Mouse (Mus musculus) brown adipose tissue, adult 24 weeks (tissue): ENCODE data around the gene Arfgap2. TPM values are rescaled to one million over a fixed set of nuclear protein-coding genes. Genes with fewer than 3 reads are reported as not detected.

Experiments
- H3K27ac ChIP-seq: fragments of 200-500 bp; replicated peaks from 2 replicates; pipeline ENCODE4 v1.5.1; 2012; ENCODE audit warnings: low read depth, mild to moderate bottlenecking, low read length
- H3K4me1 ChIP-seq: fragments of 200-500 bp; 2 replicates; pipeline ENCODE4 v1.6.1; 2012; ENCODE audit warnings: low read length, mixed read lengths; ENCODE audit not compliant: control insufficient read depth, insufficient read depth, insufficient read length
- H3K4me3 ChIP-seq: fragments of 200-500 bp; 2 replicates; pipeline ENCODE4 v1.5.1; 2012; ENCODE audit warnings: low read depth, mild to moderate bottlenecking, low read length, moderate library complexity; ENCODE audit not compliant: insufficient read depth
- polyA plus RNA-seq: library from polyadenylated mRNA; stranded (reverse); fragments of >200 nt; gene quantifications from 2 replicates; pipeline ENCODE4 v1.2.4, GENCODE M21; 2012; ENCODE audit not compliant: missing spikeins, insufficient read depth, insufficient read length

The Arfgap2 gene
- polyA plus RNA-seq, 1 experiment = 35.6 TPM

DNA sequence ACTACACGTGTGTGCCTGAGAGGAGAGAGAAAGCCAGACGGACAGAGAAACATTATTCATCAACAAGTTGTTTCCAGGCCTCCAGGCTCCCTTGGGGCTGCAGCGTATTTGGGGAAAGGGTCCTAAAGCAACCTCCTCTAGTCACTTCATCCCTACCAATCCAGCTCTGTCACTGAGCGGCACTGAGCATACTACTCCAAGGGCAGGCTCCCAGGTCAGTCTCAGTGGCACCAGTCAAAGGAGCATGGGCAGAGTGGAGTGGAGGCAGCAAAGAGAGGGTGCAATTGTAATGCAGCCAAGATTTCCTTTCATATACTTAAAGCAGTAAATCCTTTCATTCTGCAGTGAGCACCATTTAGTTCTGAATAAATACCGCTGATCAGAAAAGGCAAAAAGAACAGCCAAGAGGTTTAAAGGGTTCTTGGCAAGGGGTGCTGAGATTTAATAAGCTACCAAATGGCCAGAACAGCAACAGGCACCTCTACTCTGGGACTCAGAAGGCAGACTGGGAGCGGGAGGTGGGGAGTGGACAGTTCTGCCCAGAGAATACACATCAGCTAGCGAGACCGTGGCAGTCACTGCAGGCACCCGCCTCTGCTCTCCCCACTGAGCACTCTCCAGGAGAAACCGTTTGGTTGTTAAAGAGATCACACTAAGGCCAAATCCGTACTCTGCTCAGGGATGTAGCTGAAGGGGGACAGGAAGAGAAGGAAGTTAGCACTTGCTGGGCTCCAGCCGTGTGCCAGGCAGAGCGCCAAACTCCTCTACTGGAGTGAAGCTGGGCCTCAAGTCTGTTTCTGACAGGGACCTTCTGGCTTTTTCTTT lies 19.8 kb downstream of the Arfgap2 start:
- Histone ChIP-seq H3K4me3 (no peak overlapping the region), H3K27ac (no peak overlapping the region), H3K4me1 (0 out of 2 replicates have a peak, but pooled peaks cover 3% of the 10 kb centered on the region)

DNA sequence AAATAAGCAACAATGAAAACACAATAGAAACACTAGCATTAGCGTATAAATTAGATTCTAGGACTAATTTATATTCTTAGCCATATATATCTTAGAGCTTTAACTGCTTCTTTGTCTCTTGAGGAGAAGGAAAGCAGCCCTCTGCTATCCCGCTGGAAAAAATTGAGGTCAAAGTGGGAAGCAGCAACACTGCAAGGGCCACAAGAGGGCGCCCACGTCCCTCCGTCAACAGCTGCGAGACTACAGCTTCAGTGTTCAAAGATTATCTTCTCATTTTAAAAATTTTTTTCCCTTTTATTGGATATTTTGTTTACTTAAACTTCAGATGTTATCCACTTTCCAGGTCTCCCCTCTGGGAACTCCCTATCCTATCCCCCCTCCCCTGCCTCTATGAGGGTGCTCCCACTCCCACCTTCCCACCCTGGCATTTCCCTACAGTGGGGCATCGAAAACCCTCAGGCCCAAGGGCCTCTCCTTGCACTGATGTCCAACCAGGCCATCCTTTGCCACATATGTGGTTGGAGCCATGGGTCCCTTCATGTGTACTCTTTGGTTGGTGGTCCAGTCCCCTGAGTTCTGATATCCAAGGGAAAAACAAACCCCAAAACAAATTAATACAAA lies 21.2 kb downstream of the Arfgap2 start:
- peaks cover 3% of the 10 kb centered on the region; the same call in 1 of the 2 replicates for H3K4me1 ChIP-seq
- no peak overlapping the region for H3K4me3 ChIP-seq
- no peak overlapping the region for H3K27ac ChIP-seq

DNA sequence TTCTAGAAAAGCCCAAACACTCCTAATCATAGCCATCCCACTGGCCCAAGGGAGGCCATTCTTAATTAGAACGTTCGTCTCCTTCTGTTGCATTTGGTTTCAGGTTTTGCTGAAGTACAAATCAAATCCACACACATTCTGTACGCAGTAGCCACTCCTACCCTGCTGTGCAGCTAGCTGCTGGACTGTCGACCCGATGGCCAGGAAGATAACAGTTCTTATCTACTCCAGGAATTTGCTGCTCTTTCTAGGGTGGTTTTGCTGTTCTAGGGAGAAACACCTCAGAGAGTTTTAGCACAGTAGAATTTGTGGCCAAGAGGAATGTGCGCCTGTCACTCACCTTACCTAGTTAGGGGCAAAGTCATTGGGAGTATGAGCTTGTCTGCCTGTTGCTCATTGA lies 22.8 kb downstream of the Arfgap2 start:
- H3K27ac ChIP-seq = no peak overlapping the region
- peaks cover 3% of the 10 kb centered on the region; the same call in 1 of the 2 replicates for H3K4me1 ChIP-seq
- no peak overlapping the region for H3K4me3 ChIP-seq

DNA sequence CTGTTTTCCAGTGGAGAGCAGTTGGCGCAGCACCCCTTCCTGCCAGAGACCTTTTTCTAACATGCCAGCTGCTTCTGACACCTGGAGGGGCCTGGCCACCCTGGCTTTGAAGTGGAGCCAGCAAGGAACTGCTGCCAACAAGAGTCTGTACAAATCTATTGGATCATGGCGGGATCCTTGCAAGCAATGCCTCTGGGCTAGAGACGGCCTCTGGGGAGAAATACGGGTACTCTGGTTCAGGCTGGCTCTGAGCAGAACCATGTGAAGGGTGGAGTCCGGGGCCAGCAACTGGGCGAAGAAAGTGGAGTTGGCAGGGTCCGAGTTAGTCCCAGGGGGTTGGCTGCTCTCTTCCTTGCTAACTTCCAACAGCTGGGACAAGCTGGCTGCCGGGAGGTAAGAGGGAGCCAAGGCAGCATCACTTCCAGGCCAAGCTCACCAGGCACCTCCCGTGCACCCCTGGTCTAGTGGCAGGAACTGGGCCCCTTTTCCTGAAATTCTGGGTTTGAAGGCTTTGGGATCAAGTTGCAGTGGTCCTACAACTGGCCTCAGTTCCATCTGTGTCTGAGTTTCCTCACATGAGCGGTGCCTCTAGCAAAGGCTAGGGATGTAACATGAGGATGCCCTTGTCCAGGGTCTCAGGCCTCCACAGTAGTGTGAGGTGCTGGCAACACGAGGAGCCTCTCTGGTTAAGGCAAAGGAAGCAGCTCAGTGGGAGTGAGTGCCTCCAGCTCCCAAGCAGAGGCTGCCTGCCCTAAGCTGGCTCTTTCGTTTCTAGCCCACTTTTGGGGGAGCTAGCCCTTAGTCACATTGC lies 26.6 kb downstream of the Arfgap2 start:
- Histone ChIP-seq H3K27ac (no peak overlapping the region), H3K4me1 (no peaks in the 10 kb centered on the region; the same call in 1 of the 2 replicates), H3K4me3 (no peak overlapping the region)

DNA sequence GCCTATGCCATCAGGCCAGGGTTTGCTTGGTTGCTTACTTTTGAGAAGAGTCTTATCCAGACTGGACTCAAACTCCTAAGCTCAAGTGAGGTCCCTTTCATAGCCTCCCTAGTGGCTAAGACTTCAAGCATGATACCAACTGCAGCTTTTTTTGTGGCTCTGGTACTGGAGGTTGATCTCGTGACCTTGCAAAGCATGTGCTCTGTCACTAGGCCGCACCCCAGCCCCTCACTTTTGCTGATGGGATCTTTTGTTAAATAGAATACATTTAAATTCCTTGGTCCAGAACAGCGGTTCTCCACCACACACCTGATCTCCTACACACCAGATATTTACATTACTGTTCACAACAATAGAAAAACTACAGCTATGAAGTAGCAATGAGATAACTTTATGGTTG lies 29.5 kb downstream of the Arfgap2 start:
- no peak overlapping the region for H3K27ac ChIP-seq
- no peak overlapping the region for H3K4me3 ChIP-seq
- H3K4me1 ChIP-seq = no peaks in the 10 kb centered on the region; the same call in 1 of the 2 replicates

DNA sequence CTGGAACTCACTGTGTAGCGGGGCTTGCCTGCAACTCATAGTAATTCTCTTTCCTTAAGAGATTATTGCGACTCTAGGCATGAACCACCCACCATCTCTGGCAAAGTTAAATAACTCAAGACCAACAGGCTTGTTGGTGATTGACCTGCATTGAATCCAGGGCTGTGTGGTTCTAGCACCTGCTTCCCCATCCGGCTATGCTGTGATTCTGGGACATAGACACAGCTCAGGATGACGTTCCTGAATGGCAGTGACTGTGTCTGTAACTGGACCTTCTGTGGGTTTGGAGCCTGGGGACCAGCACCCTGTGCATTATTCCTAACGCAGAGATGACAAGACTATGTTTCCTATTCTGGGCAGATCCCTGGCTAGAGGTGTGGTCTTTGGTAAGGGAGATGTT lies 31.1 kb downstream of the Arfgap2 start:
- H3K4me3 ChIP-seq = no peak overlapping the region
- no peaks in the 10 kb centered on the region; the same call in 1 of the 2 replicates for H3K4me1 ChIP-seq
- no peak overlapping the region for H3K27ac ChIP-seq

DNA sequence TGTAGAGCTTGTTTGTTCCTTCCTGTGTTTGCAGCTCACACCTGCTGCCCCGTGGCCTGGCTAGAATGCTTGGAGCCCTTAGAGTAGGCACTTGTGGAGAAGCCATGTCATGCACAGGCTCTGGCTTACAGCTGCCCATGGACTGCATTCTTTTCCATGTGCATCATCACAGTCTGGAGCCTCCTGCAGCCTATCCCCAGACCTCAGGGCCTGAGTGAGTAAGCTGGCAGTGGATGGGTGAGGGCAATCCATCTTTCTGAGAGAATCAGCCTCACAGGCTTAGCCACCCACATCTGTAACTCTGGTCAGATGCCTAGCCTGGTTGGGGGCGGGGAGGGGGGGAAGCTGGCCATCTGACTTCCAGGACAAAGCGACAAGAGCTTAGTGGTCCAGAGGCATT lies 34.4 kb downstream of the Arfgap2 start:
- Histone ChIP-seq H3K4me1 (no peaks in the 10 kb centered on the region), H3K27ac (no peak overlapping the region), H3K4me3 (no peak overlapping the region)

DNA sequence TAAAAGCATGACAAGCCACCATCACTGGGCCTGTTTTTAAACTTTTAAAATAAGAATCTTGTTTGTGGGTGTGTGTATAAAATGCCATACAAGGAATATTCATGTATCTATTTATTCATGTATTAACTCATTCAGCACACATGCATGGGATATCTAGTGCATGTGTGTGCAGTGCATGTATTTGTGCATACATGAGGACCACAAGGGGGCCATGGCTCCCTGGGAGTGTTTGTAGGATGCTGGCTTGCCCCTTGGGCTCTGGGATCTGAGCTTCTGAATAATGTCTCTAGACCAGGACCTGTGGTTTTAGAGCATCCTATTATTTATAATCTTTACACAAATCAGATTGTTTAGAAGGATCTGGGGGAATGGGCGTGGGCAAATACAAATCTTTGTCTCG lies 36.0 kb downstream of the Arfgap2 start:
- H3K4me1 ChIP-seq = no peaks in the 10 kb centered on the region
- H3K27ac ChIP-seq = no peak overlapping the region
- no peak overlapping the region for H3K4me3 ChIP-seq

DNA sequence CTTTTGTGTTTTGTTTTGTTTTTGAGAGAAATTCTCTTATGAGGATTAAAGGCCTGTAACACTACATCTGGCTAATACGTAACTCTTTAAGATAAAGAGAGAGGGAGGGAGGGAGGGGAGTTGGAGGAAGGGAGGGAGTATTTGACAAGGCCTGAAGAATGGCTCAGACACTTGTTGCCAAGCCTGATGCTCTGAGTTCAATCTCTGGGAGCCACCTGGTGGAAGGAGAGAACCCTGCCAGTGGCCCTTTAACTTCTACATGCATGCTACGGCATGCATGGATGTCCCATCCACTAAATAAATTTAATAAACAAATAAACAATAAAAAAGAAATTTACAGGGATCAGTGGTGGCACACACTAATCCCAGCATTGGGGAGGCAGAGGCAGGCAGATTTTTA lies 37.1 kb downstream of the Arfgap2 start:
- Histone ChIP-seq H3K4me3 (no peak overlapping the region), H3K27ac (no peak overlapping the region), H3K4me1 (no peaks in the 10 kb centered on the region)

DNA sequence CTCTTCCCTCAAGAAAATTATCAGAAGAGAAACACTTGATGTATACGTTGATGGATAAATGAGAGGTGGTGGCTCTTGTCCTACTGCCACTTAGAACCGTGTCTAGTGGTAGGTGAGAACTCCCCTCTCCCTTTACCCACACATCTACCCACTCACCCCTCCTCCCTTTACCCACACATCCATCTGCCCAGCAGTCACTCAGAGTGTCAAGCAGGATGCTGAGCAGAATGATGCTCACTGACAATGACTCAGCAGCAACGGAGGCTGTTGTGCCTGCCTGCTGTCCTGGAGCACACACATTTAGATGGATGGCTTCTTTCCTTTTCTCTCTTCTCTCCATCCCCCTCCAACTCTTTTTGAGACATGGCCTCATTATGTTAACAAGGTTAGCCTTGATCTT lies 38.1 kb downstream of the Arfgap2 start:
- Histone ChIP-seq H3K4me1 (no peaks in the 10 kb centered on the region), H3K27ac (no peak overlapping the region)

DNA sequence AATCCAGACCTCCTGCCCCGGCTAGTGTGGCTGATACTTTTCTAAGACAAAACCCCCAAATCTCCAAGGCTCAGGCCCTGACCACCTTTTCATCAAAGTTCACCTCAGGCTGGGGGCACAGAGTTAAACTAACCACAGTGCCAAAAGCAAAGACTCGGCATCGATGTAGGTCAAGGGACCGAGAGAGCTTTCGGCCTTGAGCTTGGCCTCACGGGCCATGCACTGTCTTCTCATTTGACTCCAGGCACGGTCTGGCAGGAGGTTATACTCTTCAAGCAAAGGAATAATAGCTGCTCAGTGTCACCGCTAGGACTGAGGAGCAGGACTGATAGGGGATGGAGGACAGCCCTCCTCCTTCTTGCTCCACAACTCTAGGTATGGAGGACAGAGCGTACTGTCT lies 41.2 kb downstream of the Arfgap2 start:
- no peaks in the 10 kb centered on the region for H3K4me1 ChIP-seq

More for the DNA sequence above, 38.1 kb downstream of the Arfgap2 start:
- no peak overlapping the region for H3K4me3 ChIP-seq

DNA sequence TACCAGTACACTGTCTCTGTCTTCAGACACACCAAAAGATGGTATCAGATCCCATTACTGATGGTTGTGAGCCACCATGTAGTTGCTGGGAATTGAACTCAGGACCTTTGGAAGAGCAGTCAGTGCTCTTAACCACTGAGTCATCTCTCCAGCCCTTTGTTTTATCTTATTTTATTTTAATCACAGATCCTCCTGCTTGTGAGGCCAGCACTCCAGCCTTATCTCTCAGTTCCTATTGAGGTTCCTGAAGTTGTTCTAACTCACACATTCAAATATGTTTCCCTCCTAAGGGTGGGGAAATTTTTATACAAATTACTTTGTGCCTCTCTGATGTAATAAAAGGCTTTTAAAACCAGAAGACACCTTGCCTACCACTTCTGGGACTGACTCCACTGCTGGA lies 41.8 kb downstream of the Arfgap2 start:
- no peak overlapping the region for H3K27ac ChIP-seq
- H3K4me3 ChIP-seq = no peak overlapping the region
- H3K4me1 ChIP-seq = no peaks in the 10 kb centered on the region

More for the DNA sequence above, 41.2 kb downstream of the Arfgap2 start:
- Histone ChIP-seq H3K4me3 (no peak overlapping the region), H3K27ac (no peak overlapping the region)

DNA sequence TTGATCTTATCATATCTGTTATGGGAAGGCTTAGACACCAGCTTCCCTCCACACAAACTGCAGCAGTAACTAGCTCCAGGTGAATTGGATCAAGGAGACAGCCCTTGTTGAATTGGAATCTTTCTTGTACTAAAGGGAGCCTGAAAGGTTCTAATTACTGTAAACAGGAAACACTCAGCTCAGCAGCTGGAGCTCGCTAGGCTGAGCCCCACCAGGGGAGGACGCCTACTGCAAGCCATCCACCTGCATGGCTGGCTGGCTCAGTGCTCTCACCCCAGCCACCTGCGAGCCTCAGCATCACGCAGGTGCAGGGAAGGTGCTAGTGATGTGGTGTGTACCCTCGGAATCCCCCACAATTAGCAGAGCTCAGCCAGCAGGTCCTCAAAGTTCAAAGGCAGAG lies 43.9 kb downstream of the Arfgap2 start:
- Histone ChIP-seq H3K4me1 (no peaks in the 10 kb centered on the region), H3K4me3 (no peak overlapping the region)

DNA sequence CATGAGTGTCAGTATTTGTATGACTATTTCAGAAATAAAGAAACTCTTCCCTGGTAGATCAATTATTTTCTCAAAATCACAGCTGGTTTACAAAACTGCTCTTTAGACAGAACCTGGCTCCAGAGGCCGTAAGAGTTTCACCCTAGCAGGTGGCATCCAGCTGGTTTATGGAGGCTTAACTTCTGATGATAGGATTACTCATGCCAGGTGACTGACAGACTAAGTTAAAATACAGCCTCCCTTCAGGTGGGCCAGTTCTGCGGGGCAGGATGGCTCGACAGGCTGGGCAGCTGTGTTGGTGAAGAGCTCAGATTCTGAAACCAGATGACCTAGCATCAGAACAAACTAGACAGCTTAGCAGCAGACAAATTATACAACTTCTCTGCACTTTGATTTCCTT lies 44.8 kb downstream of the Arfgap2 start:
- no peaks in the 10 kb centered on the region for H3K4me1 ChIP-seq
- H3K4me3 ChIP-seq = no peak overlapping the region
- H3K27ac ChIP-seq = no peak overlapping the region

More for the DNA sequence above, 43.9 kb downstream of the Arfgap2 start:
- H3K27ac ChIP-seq = no peak overlapping the region

DNA sequence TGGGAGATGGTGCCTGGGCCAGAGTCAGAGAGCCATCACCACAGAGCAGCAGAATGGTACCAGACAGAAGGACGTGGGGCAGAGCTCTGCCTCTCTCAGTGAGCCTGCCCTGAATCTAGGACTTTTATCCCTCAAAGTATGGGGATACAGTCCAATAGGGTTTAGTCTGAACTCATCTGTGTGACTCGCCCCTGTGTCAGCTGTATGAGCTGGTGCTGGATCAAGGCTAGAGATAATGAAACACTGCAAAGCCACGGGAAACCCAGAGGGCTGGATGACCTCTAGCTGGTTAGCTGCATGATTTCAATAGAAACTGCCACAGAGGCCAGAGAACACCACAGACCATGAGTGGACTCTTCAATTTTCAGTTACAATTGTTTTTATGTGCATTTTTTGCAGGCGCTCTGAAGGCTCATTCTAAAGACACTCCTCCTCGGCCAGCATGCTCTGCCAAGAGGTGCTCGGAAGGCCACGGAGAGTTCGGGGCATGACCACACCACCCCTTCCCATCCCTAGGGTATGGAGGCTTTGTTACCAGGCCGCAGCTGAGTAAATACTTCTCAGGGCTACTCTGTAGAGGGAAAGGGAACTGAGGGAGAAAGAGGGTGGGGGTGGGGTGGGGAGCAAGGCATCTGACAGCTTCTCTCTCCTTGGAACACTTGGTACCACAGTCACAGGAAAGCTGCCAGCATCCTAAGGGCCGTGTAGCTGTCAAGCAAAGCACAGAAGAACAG lies 48.0 kb downstream of the Arfgap2 start:
- Histone ChIP-seq H3K4me3 (no peak overlapping the region), H3K27ac (no peak overlapping the region), H3K4me1 (no peaks in the 10 kb centered on the region)
